Mouse (Mus musculus) 416B (cell line): ENCODE results near the gene Raly.
"Not testable (repeated sequence)": the region's sequence is repeated elsewhere in the genome, so short reads cannot be mapped to it uniquely, and the experiment has no call there.

ENCODE experiments used
- DNase-seq: peaks from one replicate; pipeline ENCODE4 v3.0.0; 2011; ENCODE audit warnings: low read depth

The Raly gene

GRCm38 (mm10) chr2:154836537-154836936 is 45.6 kb downstream of the Raly start:
- no peak for DNase-seq

GRCm38 (mm10) chr2:154848086-154848485 is 57.2 kb downstream of the Raly start:
- DNase-seq, result no peak

GRCm38 (mm10) chr2:154855383-154855782 is 64.5 kb downstream of the Raly start:
- DNase-seq, result peak; percentile 76

- no peak for DNase-seq
These were observed 72.8 kb downstream of the Raly start for GRCm38 (mm10) chr2:154863672-154864071.

GRCm38 (mm10) chr2:154865696-154866095 is 74.8 kb downstream of the Raly start:
- DNase-seq, result no peak

GRCm38 (mm10) chr2:154868106-154868505 is 77.2 kb downstream of the Raly start:
- DNase-seq, result no peak

- DNase-seq, result no peak
These were observed 79.2 kb downstream of the Raly start for GRCm38 (mm10) chr2:154869954-154870641.

GRCm38 (mm10) chr2:154876621-154877020 is 85.7 kb downstream of the Raly start:
- no peak for DNase-seq

- DNase-seq, result peak; percentile 56
These were observed 100.7 kb downstream of the Raly start for GRCm38 (mm10) chr2:154891585-154891984.

GRCm38 (mm10) chr2:154892201-154893044 is 101.5 kb downstream of the Raly start, which contains the start of gene Eif2s2:
Gene Eif2s2 (minus strand): TSS chr2:154892935.
- peak; percentile 98 for DNase-seq

GRCm38 (mm10) chr2:154893045-154893385 is 102.1 kb downstream of the Raly start:
- DNase-seq, result no peak

GRCm38 (mm10) chr2:154893548-154893947 is 102.7 kb downstream of the Raly start:
- no peak for DNase-seq

GRCm38 (mm10) chr2:154899004-154899403 is 108.1 kb downstream of the Raly start:
- not testable (repeated sequence) for DNase-seq

GRCm38 (mm10) chr2:154899412-154899811 is 108.5 kb downstream of the Raly start:
- DNase-seq, result not testable (repeated sequence)

GRCm38 (mm10) chr2:154902111-154902510 is 111.2 kb downstream of the Raly start:
- DNase-seq, result peak; percentile 53

GRCm38 (mm10) chr2:154905796-154906195 is 114.9 kb downstream of the Raly start:
- no peak for DNase-seq

GRCm38 (mm10) chr2:154908223-154908622 is 117.3 kb downstream of the Raly start:
- DNase-seq, result peak; percentile 71

- DNase-seq, result peak; percentile 53
These were observed 118.9 kb downstream of the Raly start for GRCm38 (mm10) chr2:154909789-154910188.

GRCm38 (mm10) chr2:154915922-154916541 is 125.1 kb downstream of the Raly start:
- DNase-seq, result no peak

GRCm38 (mm10) chr2:154916547-154916946 is 125.7 kb downstream of the Raly start:
- peak; percentile 79 for DNase-seq
